Mouse (Mus musculus) kidney, postnatal 36 days (tissue): ENCODE measurements around the gene Nfkbib.
A peak's percentile ranks its signal among the peaks of the same experiment; 100 is the strongest.

Experiments
- DNase-seq, 2 experiments: peaks; one replicate each; pipeline ENCODE4 v3.0.0; 2021 to 2022; ENCODE audit warnings: mixed read lengths in 2 of 2

Nfkbib gene

GRCm38 (mm10) chr7:28716590-28717281 lies 50.6 kb downstream of the Nfkbib start, which contains the start of gene Fbxo17:
Gene Fbxo17 (plus strand): TSS chr7:28716804.
- peak; percentile 47 to 73 for DNase-seq

- DNase-seq: no peak
These were observed 51.7 kb downstream of the Nfkbib start for GRCm38 (mm10) chr7:28715598-28715997.

- DNase-seq: no peak
These were observed 52.6 kb downstream of the Nfkbib start for GRCm38 (mm10) chr7:28714667-28715066.

GRCm38 (mm10) chr7:28710962-28711361 lies 56.4 kb downstream of the Nfkbib start:
- DNase-seq: peak in 1 of 2 experiments; percentile 19

GRCm38 (mm10) chr7:28709454-28709853 lies 57.9 kb downstream of the Nfkbib start:
- no peak for DNase-seq
